Mouse (Mus musculus): Measurements from ENCODE around the gene Ppp3ca. TPM values are rescaled to one million over a fixed set of nuclear protein-coding genes. Genes with fewer than 3 reads are reported as not detected.

Ppp3ca gene
- polyA plus RNA-seq, 1 experiment from 2014 or later = 60.8 TPM

DNA sequence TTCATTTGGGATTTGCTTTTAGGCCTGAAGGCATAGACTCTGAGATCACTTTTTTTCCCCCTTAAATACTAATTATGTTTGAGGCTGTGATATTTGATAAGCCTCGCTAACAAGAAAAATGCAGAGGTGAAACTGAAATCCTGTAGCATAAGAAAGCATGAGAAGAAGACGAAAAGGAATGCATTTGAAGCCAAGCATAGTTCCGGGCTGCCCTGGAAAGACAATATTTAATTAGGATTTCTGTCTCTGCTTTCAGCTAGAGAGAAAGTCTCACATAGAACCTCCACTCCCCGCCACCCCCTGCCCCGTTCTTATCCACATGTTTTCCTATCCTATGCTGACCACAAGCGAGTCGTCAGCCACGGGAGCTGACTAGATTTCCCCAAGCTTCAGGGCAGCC is 241.4 kb downstream of the Ppp3ca start:
- Histone ChIP-seq H3K9ac (no peak overlapping the region), H3K36me3 (peaks cover 14% of the 10 kb centered on the region), H3K4me1 (0 out of 2 replicates have a peak, but pooled peaks cover 9% of the 10 kb centered on the region), H3K4me3 (no peak overlapping the region), H3K27me3 (no peaks in the 10 kb centered on the region), H3K4me2 (no peak overlapping the region), H3K27ac (0 out of 2 replicates have a peak overlapping the region, but pooled peaks have one; percentile 22), H3K9me3 (no peaks in the 10 kb centered on the region)
- 51% methylated on average over 8 of the region's 8 CpGs for WGBS
- ATAC-seq (ENCODE audit: insufficient number of reproducible peaks, low FRiP score, low TSS enrichment, low read depth) = no peak

DNA sequence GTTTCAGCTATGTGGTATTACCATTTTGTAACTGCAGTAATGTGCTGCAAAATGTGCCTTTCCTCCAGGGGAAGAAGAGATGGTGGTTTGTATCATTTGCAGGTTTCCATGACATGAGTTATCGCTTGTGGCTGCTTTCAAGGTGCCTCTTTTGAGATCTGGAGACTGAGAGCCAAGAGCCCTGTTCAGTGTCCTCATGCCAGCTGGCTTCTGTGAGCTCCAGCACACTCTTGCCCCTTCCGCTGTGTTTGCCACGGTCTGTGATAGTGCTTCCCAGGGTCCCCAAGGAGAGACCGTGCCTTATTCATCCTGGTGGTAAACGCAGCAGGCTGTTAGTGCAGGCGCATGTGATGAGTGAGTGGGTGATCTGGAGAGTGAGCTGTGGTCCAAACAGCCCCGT is 247.2 kb downstream of the Ppp3ca start:
- H3K36me3 ChIP-seq = peaks cover 11% of the 10 kb centered on the region; the same call in 1 of the 2 replicates
- no peaks in the 10 kb centered on the region for H3K9me3 ChIP-seq
- H3K4me1 ChIP-seq = no peaks in the 10 kb centered on the region
- WGBS = 88% methylated on average over 7 of the region's 7 CpGs
- H3K9ac ChIP-seq = no peak overlapping the region
- no peak overlapping the region for H3K27ac ChIP-seq
- no peak overlapping the region for H3K4me3 ChIP-seq
- H3K4me2 ChIP-seq = no peak overlapping the region
- ATAC-seq (ENCODE audit: insufficient number of reproducible peaks, low FRiP score, low TSS enrichment, low read depth) = no peak
- no peaks in the 10 kb centered on the region for H3K27me3 ChIP-seq

DNA sequence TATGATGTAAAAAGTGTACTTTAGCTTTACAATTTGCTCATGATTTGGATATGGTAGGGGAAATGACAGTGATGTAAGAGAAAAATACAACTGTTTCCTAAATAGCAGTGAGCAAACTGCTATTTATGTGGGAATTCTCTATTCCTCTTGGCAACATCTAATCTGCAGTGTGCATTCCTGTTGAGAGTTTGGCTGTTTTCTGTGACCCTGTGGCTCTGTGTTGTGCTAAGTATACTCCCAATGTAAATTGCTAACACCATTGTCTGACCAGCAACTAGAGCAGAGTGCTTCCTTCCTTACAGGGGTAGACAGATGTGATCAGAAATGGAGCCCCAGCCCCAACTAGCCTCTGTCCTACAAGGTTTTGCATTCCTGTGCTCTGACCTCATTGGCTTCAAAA is 263.1 kb downstream of the Ppp3ca start:
- Histone ChIP-seq H3K4me3 (no peak overlapping the region), H3K4me2 (no peak overlapping the region), H3K9me3 (no peaks in the 10 kb centered on the region), H3K9ac (no peak overlapping the region), H3K27me3 (no peaks in the 10 kb centered on the region), H3K27ac (no peak overlapping the region), H3K36me3 (peaks cover 19% of the 10 kb centered on the region), H3K4me1 (no peaks in the 10 kb centered on the region)
- no peak for ATAC-seq (ENCODE audit: insufficient number of reproducible peaks, low FRiP score, low TSS enrichment, low read depth)

DNA sequence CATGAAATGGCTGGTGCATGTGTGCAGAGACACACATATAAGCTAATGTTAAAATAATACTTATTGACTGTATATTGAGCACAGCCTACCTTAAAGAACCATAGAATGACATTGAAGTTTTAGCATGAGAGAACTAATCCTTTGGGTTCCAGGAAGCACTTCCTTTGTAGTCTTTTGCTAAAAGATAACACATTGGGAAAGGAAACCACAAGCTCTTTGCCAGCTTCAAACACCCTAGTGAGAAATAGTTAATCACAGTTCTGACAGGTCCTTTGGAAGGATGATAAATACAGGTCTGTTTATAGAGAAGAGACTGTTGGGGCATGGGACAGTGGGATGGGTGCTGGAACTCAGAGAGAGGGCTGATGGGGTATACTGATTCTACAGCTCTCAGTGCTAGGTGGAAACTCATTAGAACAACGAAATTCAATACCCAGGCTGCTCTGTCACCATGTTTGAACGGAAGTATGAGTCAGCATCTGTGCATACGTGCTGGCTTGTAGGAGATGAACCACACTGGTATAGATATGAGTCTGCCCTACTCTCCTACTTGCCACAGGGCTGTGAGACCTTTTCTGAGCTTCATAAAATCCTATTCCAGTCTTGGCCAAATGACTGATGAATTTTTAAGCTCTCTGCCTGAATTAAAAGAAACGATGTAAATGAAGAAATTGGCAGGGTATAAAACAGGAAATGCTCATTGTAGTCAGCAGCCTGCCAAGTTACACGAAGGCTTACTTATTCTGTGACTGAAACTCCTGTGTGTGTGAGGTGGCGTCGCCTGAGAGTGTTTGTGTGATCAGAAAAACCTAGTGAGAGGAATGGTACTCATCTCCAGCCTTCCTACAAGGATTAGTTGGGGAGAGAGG is 271.0 kb downstream of the Ppp3ca start:
- Histone ChIP-seq H3K4me2 (no peak overlapping the region), H3K4me3 (no peak overlapping the region), H3K27me3 (no peaks in the 10 kb centered on the region), H3K9ac (no peak overlapping the region), H3K36me3 (peaks cover 6% of the 10 kb centered on the region; the same call in 1 of the 2 replicates), H3K27ac (no peak overlapping the region), H3K4me1 (no peaks in the 10 kb centered on the region), H3K9me3 (no peaks in the 10 kb centered on the region)
- no peak for ATAC-seq (ENCODE audit: insufficient number of reproducible peaks, low FRiP score, low TSS enrichment, low read depth)
- 57% methylated on average over 7 of the region's 7 CpGs for WGBS

DNA sequence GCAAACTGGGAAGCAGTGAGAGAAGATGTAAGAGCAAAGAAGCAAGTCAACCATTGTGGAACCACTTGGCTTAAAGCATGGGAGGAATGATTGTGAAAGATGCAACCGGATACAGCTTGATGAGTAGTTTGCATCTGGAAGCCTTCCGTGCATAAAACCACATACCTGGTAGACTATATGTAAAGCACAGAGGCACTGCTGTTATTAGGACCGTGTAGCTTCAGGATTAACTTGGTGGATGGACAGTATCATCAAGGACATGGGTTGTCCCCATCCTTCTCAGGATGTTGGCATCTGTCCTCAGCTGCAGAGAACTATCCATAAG is 271.6 kb downstream of the Ppp3ca start:
- H3K4me1 ChIP-seq = no peaks in the 10 kb centered on the region
- no peak for ATAC-seq (ENCODE audit: insufficient number of reproducible peaks, low FRiP score, low TSS enrichment, low read depth)
- no peaks in the 10 kb centered on the region for H3K27me3 ChIP-seq
- no peak overlapping the region for H3K9ac ChIP-seq
- no peaks in the 10 kb centered on the region for H3K9me3 ChIP-seq
- peaks cover 6% of the 10 kb centered on the region; the same call in 1 of the 2 replicates for H3K36me3 ChIP-seq
- 79% methylated on average over 3 of the region's 3 CpGs for WGBS
- no peak overlapping the region for H3K4me2 ChIP-seq
- no peak overlapping the region for H3K4me3 ChIP-seq
- no peak overlapping the region for H3K27ac ChIP-seq

DNA sequence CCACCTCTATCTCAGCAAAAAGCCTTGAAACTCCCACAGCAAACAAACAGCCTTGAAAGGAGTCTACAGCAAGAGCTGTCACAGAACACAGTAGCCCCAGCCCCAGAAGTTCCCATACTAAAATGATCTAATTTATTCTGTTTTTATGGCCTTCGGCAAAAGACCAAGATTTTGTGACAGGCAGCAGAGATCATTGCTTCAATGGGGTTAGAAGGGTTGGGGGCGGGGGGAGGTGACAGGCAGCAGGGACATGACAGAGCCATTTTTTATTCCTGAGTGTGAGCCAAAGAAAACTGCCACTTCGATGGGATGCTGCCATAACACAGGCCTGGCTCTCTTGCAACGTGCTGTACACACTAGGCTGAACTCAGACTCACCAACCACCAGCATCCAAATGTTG is 275.6 kb downstream of the Ppp3ca start:
- no peak for ATAC-seq (ENCODE audit: insufficient number of reproducible peaks, low FRiP score, low TSS enrichment, low read depth)
- no peak overlapping the region for H3K9ac ChIP-seq
- H3K36me3 ChIP-seq = no peaks in the 10 kb centered on the region
- no peak overlapping the region for H3K4me2 ChIP-seq
- H3K4me3 ChIP-seq = no peak overlapping the region
- H3K27ac ChIP-seq = no peak overlapping the region
- WGBS = 59% methylated on average over 4 of the region's 4 CpGs
- no peaks in the 10 kb centered on the region for H3K27me3 ChIP-seq
- no peaks in the 10 kb centered on the region for H3K4me1 ChIP-seq
- no peaks in the 10 kb centered on the region for H3K9me3 ChIP-seq

DNA sequence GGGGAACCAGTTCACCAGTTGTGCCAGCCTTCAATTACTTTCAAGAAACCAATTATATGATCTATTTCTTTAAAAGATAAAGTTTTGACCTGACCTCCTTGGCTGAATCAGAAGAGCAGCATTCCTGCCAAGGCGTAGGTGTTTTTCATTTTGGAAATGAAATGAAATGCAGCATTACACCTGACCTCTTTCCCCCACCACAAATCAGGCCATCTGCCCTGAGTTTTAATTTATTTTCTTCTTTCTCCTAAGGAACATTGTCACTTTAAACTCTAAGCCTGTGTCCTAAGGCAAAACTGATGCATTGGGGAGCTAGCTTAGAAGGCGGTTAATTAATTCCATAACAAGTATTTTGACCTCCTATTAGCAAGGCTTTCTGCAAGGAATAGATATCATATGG is 276.7 kb downstream of the Ppp3ca start:
- Histone ChIP-seq H3K27ac (no peak overlapping the region), H3K9ac (no peak overlapping the region), H3K9me3 (no peaks in the 10 kb centered on the region), H3K4me1 (no peaks in the 10 kb centered on the region), H3K27me3 (no peaks in the 10 kb centered on the region), H3K4me2 (no peak overlapping the region), H3K4me3 (no peak overlapping the region), H3K36me3 (no peaks in the 10 kb centered on the region)
- 75% methylated on average over 2 of the region's 2 CpGs for WGBS
- no peak for ATAC-seq (ENCODE audit: insufficient number of reproducible peaks, low FRiP score, low TSS enrichment, low read depth)

DNA sequence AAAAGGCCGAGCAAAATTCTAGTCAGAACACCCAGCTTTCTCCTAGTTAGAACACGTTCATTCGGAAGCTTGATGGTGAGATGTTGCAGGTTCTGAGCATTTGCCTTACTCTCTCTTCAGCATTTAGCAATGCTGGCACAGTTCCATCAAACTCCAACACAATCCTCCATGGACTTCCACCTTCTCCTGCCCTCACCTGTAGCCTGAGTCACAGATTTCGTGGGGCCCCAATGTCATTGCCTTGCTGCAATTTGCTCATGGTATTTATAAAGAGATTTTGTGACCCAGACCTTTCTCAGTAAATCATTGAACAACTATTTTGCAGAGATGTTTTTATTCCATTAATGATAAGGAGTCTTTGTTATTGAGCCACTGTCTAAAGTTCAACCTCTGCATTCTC is 278.2 kb downstream of the Ppp3ca start:
- ATAC-seq (ENCODE audit: insufficient number of reproducible peaks, low FRiP score, low TSS enrichment, low read depth) = no peak
- H3K9me3 ChIP-seq = no peaks in the 10 kb centered on the region
- no peak overlapping the region for H3K4me3 ChIP-seq
- no peak overlapping the region for H3K9ac ChIP-seq
- H3K4me1 ChIP-seq = no peaks in the 10 kb centered on the region
- no peak overlapping the region for H3K4me2 ChIP-seq
- 79% methylated on average over 4 of the region's 4 CpGs for WGBS
- no peaks in the 10 kb centered on the region for H3K27me3 ChIP-seq
- no peaks in the 10 kb centered on the region for H3K36me3 ChIP-seq
- H3K27ac ChIP-seq = no peak overlapping the region

DNA sequence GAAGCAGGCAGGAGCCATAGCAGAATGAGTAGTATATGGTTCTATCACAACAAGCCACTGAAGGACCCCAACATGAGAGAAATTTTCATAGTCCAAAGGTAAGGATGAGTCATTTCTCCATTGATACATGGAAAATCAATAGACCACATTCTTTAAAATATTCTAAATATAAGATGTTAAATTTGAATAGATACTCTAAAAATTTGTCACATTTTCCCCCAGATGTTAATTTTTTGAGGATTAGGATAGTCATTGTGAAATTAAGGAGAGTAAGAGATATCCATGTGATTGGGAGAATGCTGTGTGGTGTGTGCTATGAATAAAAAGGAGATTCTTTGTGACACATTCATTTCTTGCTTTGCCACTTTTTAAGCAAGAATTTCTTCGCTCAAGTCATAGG is 281.9 kb downstream of the Ppp3ca start:
- H3K27ac ChIP-seq = no peak overlapping the region
- no peak for ATAC-seq (ENCODE audit: insufficient number of reproducible peaks, low FRiP score, low TSS enrichment, low read depth)
- WGBS = 84% methylated on average over 1 of the region's 1 CpGs

DNA sequence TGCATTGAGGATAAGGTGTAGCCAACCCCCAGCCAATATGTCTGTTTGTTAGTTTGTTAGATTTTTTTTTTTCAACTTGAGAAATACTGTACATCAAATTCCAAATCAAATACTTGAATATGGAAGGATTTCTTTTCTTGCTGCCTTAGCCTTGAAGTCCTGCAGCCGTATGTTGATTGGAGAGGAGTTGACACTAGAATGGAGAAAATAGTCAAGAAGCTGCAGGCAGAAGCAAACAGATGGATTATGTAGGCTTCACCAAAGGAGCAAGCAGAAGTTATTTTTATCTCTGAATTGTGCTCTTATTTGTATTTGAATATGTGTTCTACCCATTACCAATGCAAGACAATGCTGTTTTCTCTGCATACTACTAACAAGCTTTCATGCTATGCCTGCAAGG is 282.9 kb downstream of the Ppp3ca start:
- Histone ChIP-seq H3K27me3 (no peaks in the 10 kb centered on the region), H3K4me1 (no peaks in the 10 kb centered on the region), H3K27ac (no peak overlapping the region), H3K4me2 (no peak overlapping the region), H3K9me3 (no peaks in the 10 kb centered on the region), H3K9ac (no peak overlapping the region), H3K4me3 (no peak overlapping the region), H3K36me3 (no peaks in the 10 kb centered on the region)
- 94% methylated on average over 1 of the region's 1 CpGs for WGBS
- no peak for ATAC-seq (ENCODE audit: insufficient number of reproducible peaks, low FRiP score, low TSS enrichment, low read depth)

More for the DNA sequence above, 281.9 kb downstream of the Ppp3ca start:
- no peaks in the 10 kb centered on the region for H3K9me3 ChIP-seq
- H3K36me3 ChIP-seq = no peaks in the 10 kb centered on the region
- H3K27me3 ChIP-seq = no peaks in the 10 kb centered on the region
- no peak overlapping the region for H3K9ac ChIP-seq
- no peak overlapping the region for H3K4me2 ChIP-seq
- no peaks in the 10 kb centered on the region for H3K4me1 ChIP-seq
- no peak overlapping the region for H3K4me3 ChIP-seq

DNA sequence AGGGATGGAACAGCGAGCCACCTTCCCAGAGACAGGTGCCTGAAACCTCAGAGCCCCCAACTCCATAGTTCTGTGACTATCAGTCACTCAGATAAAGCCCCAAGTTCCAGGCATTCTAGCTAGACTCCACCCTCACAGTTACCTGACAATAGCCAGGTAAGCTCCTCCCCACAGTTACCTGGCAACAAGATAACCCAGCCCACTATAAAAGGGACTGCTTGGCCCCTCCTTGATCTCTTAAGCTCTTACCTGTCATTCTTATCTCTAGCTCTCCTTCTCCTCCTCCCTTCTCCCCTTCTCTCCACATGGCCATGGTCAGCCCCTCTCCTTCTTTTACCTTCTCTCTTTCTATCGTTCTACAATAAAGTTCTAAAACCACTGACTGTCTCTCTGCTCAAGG is 285.1 kb downstream of the Ppp3ca start:
- H3K9ac ChIP-seq = no peak overlapping the region
- no peak for ATAC-seq (ENCODE audit: insufficient number of reproducible peaks, low FRiP score, low TSS enrichment, low read depth)
- no peak overlapping the region for H3K4me3 ChIP-seq
- no peaks in the 10 kb centered on the region for H3K4me1 ChIP-seq
- H3K9me3 ChIP-seq = no peaks in the 10 kb centered on the region
- 96% methylated on average over 2 of the region's 2 CpGs for WGBS
- no peak overlapping the region for H3K27ac ChIP-seq
- H3K4me2 ChIP-seq = no peak overlapping the region
- no peaks in the 10 kb centered on the region for H3K27me3 ChIP-seq
- no peaks in the 10 kb centered on the region for H3K36me3 ChIP-seq

DNA sequence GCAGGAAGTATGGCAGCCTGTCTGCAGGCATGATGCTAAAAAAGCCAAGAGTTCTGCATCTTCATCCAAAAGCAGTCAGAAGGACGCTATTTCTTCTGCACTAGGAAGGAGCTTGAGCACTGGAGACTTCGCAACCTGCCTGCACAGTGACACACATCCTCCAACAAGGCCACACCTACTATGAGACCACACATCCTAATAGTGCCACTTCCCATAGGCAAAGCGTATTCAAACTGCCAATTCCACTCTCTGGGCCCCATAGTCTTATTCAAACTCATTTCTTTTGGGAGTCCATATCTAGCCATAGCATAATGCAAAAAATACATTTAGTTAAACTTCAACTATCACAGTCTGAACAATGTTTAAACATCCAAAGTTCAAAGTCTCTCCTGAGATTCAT is 290.4 kb downstream of the Ppp3ca start:
- WGBS = 85% methylated on average over 3 of the region's 3 CpGs

DNA sequence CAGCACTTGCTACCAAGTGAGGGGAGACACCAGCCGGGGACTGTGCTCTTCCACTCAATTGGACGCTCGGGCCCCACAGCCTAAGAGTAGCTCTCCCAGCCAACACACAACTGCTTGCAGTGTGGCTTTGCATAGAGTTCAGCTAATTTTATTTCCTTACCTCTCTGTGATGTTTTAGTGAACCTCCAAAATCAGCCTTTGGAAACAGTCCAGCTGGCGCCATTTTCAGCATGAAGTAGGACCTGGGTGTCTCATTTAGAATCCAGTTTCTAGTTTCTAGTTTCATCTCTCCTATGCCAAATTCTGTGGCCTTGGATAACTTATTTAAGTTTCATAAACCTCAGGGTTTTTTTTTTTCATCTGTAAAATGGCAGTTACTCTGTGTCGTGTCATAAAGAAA is 296.9 kb downstream of the Ppp3ca start:
- no peak overlapping the region for H3K27ac ChIP-seq
- no peaks in the 10 kb centered on the region for H3K36me3 ChIP-seq
- no peaks in the 10 kb centered on the region for H3K4me1 ChIP-seq
- H3K9ac ChIP-seq = no peak overlapping the region
- H3K4me2 ChIP-seq = no peak overlapping the region
- H3K27me3 ChIP-seq = no peaks in the 10 kb centered on the region
- ATAC-seq (ENCODE audit: insufficient number of reproducible peaks, low FRiP score, low TSS enrichment, low read depth) = 0 out of 2 replicates have a peak, but pooled peaks have one; percentile 48
- no peak overlapping the region for H3K4me3 ChIP-seq
- WGBS = 55% methylated on average over 5 of the region's 5 CpGs
- H3K9me3 ChIP-seq = no peaks in the 10 kb centered on the region

More for the DNA sequence above, 290.4 kb downstream of the Ppp3ca start:
- Histone ChIP-seq H3K27me3 (no peaks in the 10 kb centered on the region), H3K9ac (no peak overlapping the region), H3K4me3 (no peak overlapping the region), H3K36me3 (no peaks in the 10 kb centered on the region), H3K4me1 (no peaks in the 10 kb centered on the region), H3K4me2 (no peak overlapping the region), H3K27ac (no peak overlapping the region), H3K9me3 (no peaks in the 10 kb centered on the region)
- ATAC-seq (ENCODE audit: insufficient number of reproducible peaks, low FRiP score, low TSS enrichment, low read depth) = no peak

Data from limb, embryonic 15.5 days (tissue).